Mouse (Mus musculus) stomach, postnatal 0 days (tissue): Measurements from ENCODE around the gene Med16.

Experiments
- CTCF ChIP-seq: IDR thresholded peaks from 2 replicates; pipeline ENCODE4 v1.5.1; 2016; ENCODE audit warnings: antibody characterized with exemption, low read depth, mild to moderate bottlenecking, moderate library complexity
- EP300 ChIP-seq: optimal IDR thresholded peaks from 2 replicates; pipeline ENCODE3; 2016; ENCODE audit warnings: antibody characterized with exemption

GRCm38 (mm10) chr10:79873313-79873712 lies 35.4 kb downstream of the Med16 start:
- no peak for TF ChIP-seq EP300
- TF ChIP-seq CTCF = no peak
